Mouse (Mus musculus): ENCODE results near the gene Gps2.
A peak's percentile ranks its signal among the peaks of the same experiment; 100 is the strongest.

- TF ChIP-seq CTCF (IDR thresholded peaks at IDR 0.05; ENCODE audit: low read depth, low read length) (peak; percentile 96), POLR2A (IDR thresholded peaks at IDR 0.05; ENCODE audit: extremely low read depth, insufficient read depth, low read length) (no peak)
These were observed 36.8 kb upstream of the Gps2 start for GRCm38 (mm10) chr11:69876867-69877266.
